Mouse (Mus musculus): ENCODE data around the gene Ppp1r12c. TPM values are rescaled to one million over a fixed set of nuclear protein-coding genes. Genes with fewer than 3 reads are reported as not detected.

Gene Ppp1r12c
- total and polyA plus RNA-seq, 3 experiments: 55.8 to 103 (median 71.0) TPM

- in situ Hi-C loops (cut with MboI; ENCODE audit: low pct_ligation_motif_present, low pct_unique_long_range_greater_than_20kb, low sequenced_read_pairs): no loop called here
- peaks cover 40% of the 10 kb centered on the region for H3K79me2 ChIP-seq (replicated peaks; ENCODE audit: control insufficient read depth, extremely low read depth, insufficient read depth, poor library complexity, severe bottlenecking)
- no peak overlapping the region for H3K4me3 ChIP-seq (replicated peaks in 1 of 3; ENCODE audit: low read depth in 2 of 3, low read length in 2 of 3, poor library complexity in 1 of 3)
- dilution Hi-C loops (cut with MboI; ENCODE audit: extremely low pct_ligation_motif_present, extremely low pct_unique_long_range_greater_than_20kb, low sequenced_read_pairs): no loop called here
- no peak overlapping the region for H3K4me2 ChIP-seq (ENCODE audit: insufficient read depth, low read depth, poor library complexity, severe bottlenecking)
- H3K27me3 ChIP-seq (replicated peaks): no peaks in the 10 kb centered on the region
- no peak overlapping the region for H3K9ac ChIP-seq (ENCODE audit: insufficient read depth, low read depth)
- peaks cover 69 to 100% of the 10 kb centered on the region in 2 experiments for H3K36me3 ChIP-seq (replicated peaks in 1 of 2; ENCODE audit: control insufficient read depth in 1 of 2, insufficient read depth in 1 of 2, low read length in 1 of 2)
- TF ChIP-seq USF2 (conservative IDR thresholded peaks at IDR 0.05; ENCODE audit: low read depth, low read length) (no peak), MXI1 (IDR thresholded peaks at IDR 0.05; ENCODE audit: low read depth, low read length) (no peak), PAX5 (IDR thresholded peaks at IDR 0.05; ENCODE audit: low read length) (no peak), ZNF384 (IDR thresholded peaks at IDR 0.05; ENCODE audit: low read depth, low read length) (no peak), ETS1 (conservative IDR thresholded peaks at IDR 0.05; ENCODE audit: low read depth, low read length) (no peak), RCOR1 (conservative IDR thresholded peaks at IDR 0.05; ENCODE audit: low read depth, low read length) (no peak), POLR2AphosphoS2 (IDR thresholded peaks at IDR 0.05; ENCODE audit: low read depth, low read length) (no peak), TBP (conservative IDR thresholded peaks at IDR 0.05; ENCODE audit: low read depth, low read length) (no peak), JUND (conservative IDR thresholded peaks at IDR 0.05; ENCODE audit: low read depth, low read length) (no peak), NRF1 (IDR thresholded peaks at IDR 0.05; ENCODE audit: low read depth, low read length) (no peak), MAX (IDR thresholded peaks at IDR 0.05; ENCODE audit: low read length) (no peak), NELFE (IDR thresholded peaks at IDR 0.05; ENCODE audit: low read depth, low read length) (no peak), ZC3H11A (IDR thresholded peaks at IDR 0.05; ENCODE audit: low read depth, low read length) (no peak), ZMIZ1 (IDR thresholded peaks at IDR 0.05; ENCODE audit: low read depth, low read length) (no peak), SMC3 (IDR thresholded peaks at IDR 0.05; ENCODE audit: low read depth, low read length) (no peak), USF1 (IDR thresholded peaks at IDR 0.05; ENCODE audit: low read depth, low read length) (no peak), ZKSCAN1 (IDR thresholded peaks at IDR 0.05; ENCODE audit: borderline replicate concordance, low read depth, low read length) (no peak), RAD21 (IDR thresholded peaks at IDR 0.05; ENCODE audit: low read depth, low read length) (no peak), E2F4 (IDR thresholded peaks at IDR 0.05; ENCODE audit: insufficient replicate concordance, low read depth, low read length) (no peak)
- H3K9me3 ChIP-seq (replicated peaks; ENCODE audit: low read length): no peaks in the 10 kb centered on the region
- H3K27ac ChIP-seq (ENCODE audit: insufficient read depth, low read depth): no peak overlapping the region
- no peak for DNase-seq (ENCODE audit: extremely low read depth)
- peaks cover 8 to 26% of the 10 kb centered on the region in 2 experiments for H3K4me1 ChIP-seq (ENCODE audit: control insufficient read depth in 1 of 2, insufficient read depth in 2 of 2)
Observed at GRCm38 (mm10) chr7:4493991-4494390, 7.5 kb downstream of the Ppp1r12c start.

DNA sequence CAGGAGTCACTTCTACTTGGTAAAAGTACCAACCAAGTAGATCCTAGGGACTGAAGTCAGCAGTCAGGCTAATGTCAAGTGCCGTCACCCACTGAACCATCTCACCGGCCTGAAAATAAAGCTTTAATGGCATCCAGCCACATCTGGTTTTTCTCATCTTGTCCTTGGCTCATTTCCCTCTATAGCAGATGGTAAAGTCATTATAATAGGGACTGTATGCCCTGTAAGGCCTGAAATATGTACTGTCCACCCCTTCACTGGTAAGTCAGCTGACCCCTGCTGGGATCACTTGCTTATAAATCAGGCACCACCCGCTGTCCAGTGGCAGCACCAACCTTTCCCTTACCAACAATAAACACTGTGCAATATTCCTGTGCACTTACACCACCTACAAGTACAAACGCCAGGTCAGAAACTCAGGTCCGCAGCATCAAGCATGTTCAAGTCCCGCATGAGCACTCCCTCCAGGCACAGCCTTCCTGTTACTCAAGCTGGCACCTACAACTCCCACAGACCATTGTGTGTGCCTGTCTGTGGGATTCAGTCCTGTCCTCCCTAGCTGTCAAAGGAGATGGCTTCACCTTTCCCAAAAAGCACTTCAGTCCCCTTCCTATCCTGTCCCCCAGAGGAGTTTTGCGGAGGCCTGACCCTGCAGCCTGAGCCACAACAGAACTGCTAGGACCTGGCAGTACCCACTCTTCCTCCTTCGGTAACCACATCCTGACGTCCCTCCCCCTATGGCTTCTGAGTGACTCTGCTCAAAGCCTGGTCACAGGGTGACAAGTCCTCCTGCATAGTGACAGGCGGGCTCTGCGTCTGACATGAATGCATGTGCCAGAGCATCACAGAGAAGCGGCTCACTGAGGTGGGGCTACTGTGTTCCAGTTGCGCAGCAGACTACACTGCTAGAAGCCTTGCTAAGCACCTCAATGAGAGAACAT lies 8.9 kb downstream of the Ppp1r12c start:
- no peak for DNase-seq (ENCODE audit: extremely low read depth)
- H3K27me3 ChIP-seq (replicated peaks): no peaks in the 10 kb centered on the region
- H3K4me2 ChIP-seq (ENCODE audit: insufficient read depth, low read depth, poor library complexity, severe bottlenecking): no peak overlapping the region
- dilution Hi-C loops (cut with MboI; ENCODE audit: extremely low pct_ligation_motif_present, extremely low pct_unique_long_range_greater_than_20kb, low sequenced_read_pairs): no loop called here
- in situ Hi-C loops (cut with MboI; ENCODE audit: low pct_ligation_motif_present, low pct_unique_long_range_greater_than_20kb, low sequenced_read_pairs): no loop called here
- no peak overlapping the region for H3K4me3 ChIP-seq (replicated peaks in 1 of 3; ENCODE audit: low read depth in 2 of 3, low read length in 2 of 3, poor library complexity in 1 of 3)
- H3K36me3 ChIP-seq (replicated peaks in 1 of 2; ENCODE audit: control insufficient read depth in 1 of 2, insufficient read depth in 1 of 2, low read length in 1 of 2): peaks cover 79 to 100% of the 10 kb centered on the region in 2 experiments
- TF ChIP-seq SMC3 (IDR thresholded peaks at IDR 0.05; ENCODE audit: low read depth, low read length) (no peak), KAT2A (IDR thresholded peaks at IDR 0.05; ENCODE audit: insufficient replicate concordance, low read length) (no peak), SIN3A (IDR thresholded peaks at IDR 0.05; ENCODE audit: low read length) (no peak), USF1 (IDR thresholded peaks at IDR 0.05; ENCODE audit: low read depth, low read length) (no peak), HCFC1 (IDR thresholded peaks at IDR 0.05; ENCODE audit: low read depth, low read length) (no peak), E2F4 (IDR thresholded peaks at IDR 0.05; ENCODE audit: insufficient replicate concordance, low read depth, low read length) (no peak), POLR2AphosphoS2 (IDR thresholded peaks at IDR 0.05; ENCODE audit: low read depth, low read length) (no peak), ZC3H11A (IDR thresholded peaks at IDR 0.05; ENCODE audit: low read depth, low read length) (no peak), ZNF384 (IDR thresholded peaks at IDR 0.05; ENCODE audit: low read depth, low read length) (no peak)
- H3K9me3 ChIP-seq (replicated peaks; ENCODE audit: low read length): no peaks in the 10 kb centered on the region
- H3K27ac ChIP-seq (ENCODE audit: insufficient read depth, low read depth): no peak overlapping the region
- H3K4me1 ChIP-seq (ENCODE audit: control insufficient read depth in 1 of 2, insufficient read depth in 2 of 2): peaks cover 0 to 12% of the 10 kb centered on the region in 2 experiments; a peak in 1 of 4 replicates
- no peak overlapping the region for H3K9ac ChIP-seq (ENCODE audit: insufficient read depth, low read depth)
- H3K79me2 ChIP-seq (replicated peaks; ENCODE audit: control insufficient read depth, extremely low read depth, insufficient read depth, poor library complexity, severe bottlenecking): peaks cover 25% of the 10 kb centered on the region
